Comparison of ENCODE assay signal across 18 mouse cellular contexts in genomic region chr19:48546133-48546448, GRCm38 (mm10).
DNase-seq lines count a peak whose midpoint lies in the region; ATAC-seq and TF ChIP-seq lines count a peak whose summit lies in the region.
"Had no signal": no experiment of that assay in that cellular context is flagged by ENCODE, and none has a peak within 500 bp of the region (broad histone marks: within the 10 kb centered on the region; RNA-seq: fewer than 3 reads in every experiment).

No protein-coding gene starts in this region.

- DNase-seq in lung, embryonic 14.5 days, result peak; percentile 42
- no peak for DNase-seq in lung, postnatal 36 days
- peak; percentile 57 to 81 for DNase-seq in layer of hippocampus, adult 18-20 months (ENCODE audit: low spot score in 2 of 2)
- peak; percentile 15 to 53 for DNase-seq in left cerebral cortex, adult 9 months (ENCODE audit: low spot score in 2 of 2)
- peak; percentile 10 for DNase-seq in right cerebral cortex, postnatal 25 days
- DNase-seq in T-cell, adult 2 months (ENCODE audit: low spot score), result no peak
- DNase-seq in ovary, postnatal 14 days (ENCODE audit: low spot score), result no peak
- no peak for DNase-seq in gastrocnemius, postnatal 4 days (ENCODE audit: low spot score in 2 of 2)
- DNase-seq: adrenal gland, postnatal 36 days; cerebellum, adult 2 months; gastrocnemius, postnatal 14 days; heart, postnatal 36 days; kidney, postnatal 10 days; thymus, postnatal 14 days had no signal

- no peak overlapping the region for H3K27ac ChIP-seq in lung, embryonic 14.5 days (ENCODE audit: low read depth)
- H3K27ac ChIP-seq: limb, embryonic 13.5 days; neural tube, embryonic 13.5 days had no signal

- no peak overlapping the region for H3K4me2 ChIP-seq in lung, embryonic 14.5 days
- H3K4me2 ChIP-seq: heart, embryonic 11.5 days; limb, embryonic 13.5 days; neural tube, embryonic 13.5 days had no signal

- H3K36me3 ChIP-seq in lung, embryonic 14.5 days (ENCODE audit: insufficient read depth), result no peaks in the 10 kb centered on the region
- H3K36me3 ChIP-seq: limb, embryonic 13.5 days; neural tube, embryonic 13.5 days had no signal

- 39% methylated on average over 2 of the region's 2 CpGs for WGBS in lung, embryonic 14.5 days

- ATAC-seq in lung, embryonic 14.5 days (ENCODE audit: insufficient read depth), result no peak

- no peaks in the 10 kb centered on the region for H3K4me1 ChIP-seq in lung, embryonic 14.5 days (ENCODE audit: insufficient read depth)
- H3K4me1 ChIP-seq: limb, embryonic 13.5 days had no signal

- H3K9me3 ChIP-seq in lung, embryonic 14.5 days (ENCODE audit: low read depth, low read length), result no peaks in the 10 kb centered on the region; the same call in 1 of the 2 replicates
- H3K9me3 ChIP-seq: limb, embryonic 13.5 days; neural tube, embryonic 13.5 days had no signal

- no peak for TF ChIP-seq CTCF in lung, embryonic 14.5 days (IDR thresholded peaks at IDR 0.05; ENCODE audit: low read depth)

- H3K27me3 ChIP-seq in lung, embryonic 14.5 days (ENCODE audit: insufficient read depth, low read length), result no peaks in the 10 kb centered on the region
- H3K27me3 ChIP-seq: limb, embryonic 13.5 days; neural tube, embryonic 13.5 days had no signal

- no peak overlapping the region for H3K4me3 ChIP-seq in lung, embryonic 14.5 days (ENCODE audit: low read depth, low read length)
- H3K4me3 ChIP-seq: erythroblast, embryonic 14.5 days; limb, embryonic 13.5 days; neural tube, embryonic 13.5 days had no signal

- no peak overlapping the region for H3K9ac ChIP-seq in lung, embryonic 14.5 days
- H3K9ac ChIP-seq: limb, embryonic 13.5 days; neural tube, embryonic 13.5 days had no signal

Comparison
In these comparisons a context has a peak if more than half of its experiments do, and no peak if none do; other contexts are left out.
1. DNase-seq: peak in lung, embryonic 14.5 days (single experiment), layer of hippocampus, adult 18-20 months (2 of 2), left cerebral cortex, adult 9 months (2 of 2) and right cerebral cortex, postnatal 25 days (single experiment); none in lung, postnatal 36 days (single experiment), T-cell, adult 2 months (single experiment), ovary, postnatal 14 days (single experiment) and gastrocnemius, postnatal 4 days (0 of 2).